Mouse (Mus musculus) C2C12 (cell line): ENCODE results near the gene Abca1.

Experiments used
- CEBPB ChIP-seq: IDR thresholded peaks from one replicate; pipeline ENCODE4 v1.6.1; 2011; ENCODE audit warnings: low read depth, mild to moderate bottlenecking, control low read depth, moderate library complexity
- CTCF ChIP-seq: IDR thresholded peaks from one replicate; pipeline ENCODE4 v1.5.1; 2011; ENCODE audit not compliant: control insufficient read depth, insufficient read depth, insufficient read length
- USF1 ChIP-seq: IDR thresholded peaks from one replicate; pipeline ENCODE4 v1.6.1; 2011; ENCODE audit warnings: low read depth, mild to moderate bottlenecking, control low read depth, moderate library complexity

GRCm38 (mm10) chr4:53000154-53000553, 159.5 kb downstream of the Abca1 start:
- no peak for TF ChIP-seq CEBPB
- no peak for TF ChIP-seq CTCF
- no peak for TF ChIP-seq USF1
